Mouse (Mus musculus): ENCODE results near the gene Fam19a5. TPM values are rescaled to one million over a fixed set of nuclear protein-coding genes. Genes with fewer than 3 reads are reported as not detected.

Gene Fam19a5
- polyA plus RNA-seq, 1 experiment from 2014 or later: 3.6 TPM

- no peak overlapping the region for H3K4me3 ChIP-seq (ENCODE audit: low read depth, low read length)
- no peak for TF ChIP-seq EP300 (optimal IDR thresholded peaks at IDR 0.05)
These were observed 115.6 kb downstream of the Fam19a5 start for GRCm38 (mm10) chr15:87659729-87660128.

GRCm38 (mm10) chr15:87661954-87662353 lies 117.9 kb downstream of the Fam19a5 start:
- no peaks in the 10 kb centered on the region for H3K9me3 ChIP-seq (ENCODE audit: control insufficient read depth, low read length)
- no peaks in the 10 kb centered on the region for H3K27me3 ChIP-seq (ENCODE audit: control insufficient read depth, insufficient read depth, low read length)
- H3K36me3 ChIP-seq (ENCODE audit: control insufficient read depth, insufficient read depth, low read length): no peaks in the 10 kb centered on the region
- no peak for DNase-seq (ENCODE audit: low spot score)
- H3K27ac ChIP-seq (replicated peaks): no peak overlapping the region
- no peak for ATAC-seq (ENCODE audit: low FRiP score, low TSS enrichment)
- no peak overlapping the region for H3K4me2 ChIP-seq (replicated peaks; ENCODE audit: low read depth)
- H3K4me1 ChIP-seq (replicated peaks; ENCODE audit: control insufficient read depth, insufficient read depth): no peaks in the 10 kb centered on the region
- TF ChIP-seq CTCF (IDR thresholded peaks at IDR 0.05; ENCODE audit: low read depth) (no peak), EP300 (optimal IDR thresholded peaks at IDR 0.05) (no peak)
- no peak overlapping the region for H3K9ac ChIP-seq (ENCODE audit: low read length)
- H3K4me3 ChIP-seq (ENCODE audit: low read depth, low read length): no peak overlapping the region
- 88% methylated on average over 7 of the region's 7 CpGs for WGBS

More at GRCm38 (mm10) chr15:87659729-87660128, 115.6 kb downstream of the Fam19a5 start:
- no peaks in the 10 kb centered on the region for H3K36me3 ChIP-seq (ENCODE audit: control insufficient read depth, insufficient read depth, low read length)
- DNase-seq (ENCODE audit: low spot score) (no peak), ATAC-seq (ENCODE audit: low FRiP score, low TSS enrichment) (no peak)
- no peaks in the 10 kb centered on the region for H3K4me1 ChIP-seq (replicated peaks; ENCODE audit: control insufficient read depth, insufficient read depth)
- H3K27ac ChIP-seq (replicated peaks): no peak overlapping the region
- no peak overlapping the region for H3K9ac ChIP-seq (ENCODE audit: low read length)
- 87% methylated on average over 6 of the region's 6 CpGs for WGBS
- H3K4me2 ChIP-seq (replicated peaks; ENCODE audit: low read depth): no peak overlapping the region
- H3K9me3 ChIP-seq (ENCODE audit: control insufficient read depth, low read length): no peaks in the 10 kb centered on the region
- H3K27me3 ChIP-seq (ENCODE audit: control insufficient read depth, insufficient read depth, low read length): no peaks in the 10 kb centered on the region

- Histone ChIP-seq H3K36me3 (ENCODE audit: control insufficient read depth, insufficient read depth, low read length) (no peaks in the 10 kb centered on the region), H3K27me3 (ENCODE audit: control insufficient read depth, insufficient read depth, low read length) (no peaks in the 10 kb centered on the region), H3K4me1 (replicated peaks; ENCODE audit: control insufficient read depth, insufficient read depth) (no peaks in the 10 kb centered on the region), H3K9ac (ENCODE audit: low read length) (no peak overlapping the region), H3K4me2 (replicated peaks; ENCODE audit: low read depth) (no peak overlapping the region), H3K4me3 (ENCODE audit: low read depth, low read length) (no peak overlapping the region), H3K9me3 (ENCODE audit: control insufficient read depth, low read length) (no peaks in the 10 kb centered on the region), H3K27ac (replicated peaks) (no peak overlapping the region)
- 88% methylated on average over 13 of the region's 13 CpGs for WGBS
- no peak for ATAC-seq (ENCODE audit: low FRiP score, low TSS enrichment)
- DNase-seq (ENCODE audit: low spot score): no peak
- TF ChIP-seq CTCF (IDR thresholded peaks at IDR 0.05; ENCODE audit: low read depth): no peak
- TF ChIP-seq EP300 (optimal IDR thresholded peaks at IDR 0.05): no peak
These were observed 122.1 kb downstream of the Fam19a5 start for GRCm38 (mm10) chr15:87666041-87666750.

- H3K27me3 ChIP-seq (ENCODE audit: control insufficient read depth, insufficient read depth, low read length): no peaks in the 10 kb centered on the region
- H3K4me2 ChIP-seq (replicated peaks; ENCODE audit: low read depth): no peak overlapping the region
- no peak for ATAC-seq (ENCODE audit: low FRiP score, low TSS enrichment)
- no peaks in the 10 kb centered on the region for H3K36me3 ChIP-seq (ENCODE audit: control insufficient read depth, insufficient read depth, low read length)
- no peaks in the 10 kb centered on the region for H3K9me3 ChIP-seq (ENCODE audit: control insufficient read depth, low read length)
- no peak overlapping the region for H3K9ac ChIP-seq (ENCODE audit: low read length)
- no peaks in the 10 kb centered on the region for H3K4me1 ChIP-seq (replicated peaks; ENCODE audit: control insufficient read depth, insufficient read depth)
- no peak overlapping the region for H3K4me3 ChIP-seq (ENCODE audit: low read depth, low read length)
- no peak overlapping the region for H3K27ac ChIP-seq (replicated peaks)
- no peak for DNase-seq (ENCODE audit: low spot score)
- 75% methylated on average over 7 of the region's 7 CpGs for WGBS
- TF ChIP-seq CTCF (IDR thresholded peaks at IDR 0.05; ENCODE audit: low read depth) (no peak), EP300 (optimal IDR thresholded peaks at IDR 0.05) (no peak)
These were observed 123.3 kb downstream of the Fam19a5 start for GRCm38 (mm10) chr15:87667416-87667815.

- DNase-seq (ENCODE audit: low spot score): no peak
- no peaks in the 10 kb centered on the region for H3K4me1 ChIP-seq (replicated peaks; ENCODE audit: control insufficient read depth, insufficient read depth)
- H3K27me3 ChIP-seq (ENCODE audit: control insufficient read depth, insufficient read depth, low read length): no peaks in the 10 kb centered on the region
- ATAC-seq (ENCODE audit: low FRiP score, low TSS enrichment): no peak
- H3K4me2 ChIP-seq (replicated peaks; ENCODE audit: low read depth): no peak overlapping the region
- H3K36me3 ChIP-seq (ENCODE audit: control insufficient read depth, insufficient read depth, low read length): no peaks in the 10 kb centered on the region
- WGBS: 66% methylated on average over 5 of the region's 5 CpGs
- H3K27ac ChIP-seq (replicated peaks): no peak overlapping the region
- no peaks in the 10 kb centered on the region for H3K9me3 ChIP-seq (ENCODE audit: control insufficient read depth, low read length)
- TF ChIP-seq CTCF (IDR thresholded peaks at IDR 0.05; ENCODE audit: low read depth) (no peak), EP300 (optimal IDR thresholded peaks at IDR 0.05) (no peak)
- no peak overlapping the region for H3K4me3 ChIP-seq (ENCODE audit: low read depth, low read length)
- H3K9ac ChIP-seq (ENCODE audit: low read length): no peak overlapping the region
These were observed 124.0 kb downstream of the Fam19a5 start for GRCm38 (mm10) chr15:87668112-87668511.

- 59% methylated on average over 9 of the region's 9 CpGs for WGBS
- H3K4me3 ChIP-seq (ENCODE audit: low read depth, low read length): no peak overlapping the region
- H3K27ac ChIP-seq (replicated peaks): no peak overlapping the region
- no peaks in the 10 kb centered on the region for H3K9me3 ChIP-seq (ENCODE audit: control insufficient read depth, low read length)
- DNase-seq (ENCODE audit: low spot score) (no peak), ATAC-seq (ENCODE audit: low FRiP score, low TSS enrichment) (no peak)
- H3K9ac ChIP-seq (ENCODE audit: low read length): no peak overlapping the region
- H3K4me2 ChIP-seq (replicated peaks; ENCODE audit: low read depth): no peak overlapping the region
- TF ChIP-seq CTCF (IDR thresholded peaks at IDR 0.05; ENCODE audit: low read depth): no peak
- TF ChIP-seq EP300 (optimal IDR thresholded peaks at IDR 0.05): no peak
- no peaks in the 10 kb centered on the region for H3K27me3 ChIP-seq (ENCODE audit: control insufficient read depth, insufficient read depth, low read length)
- H3K4me1 ChIP-seq (replicated peaks; ENCODE audit: control insufficient read depth, insufficient read depth): no peaks in the 10 kb centered on the region
- H3K36me3 ChIP-seq (ENCODE audit: control insufficient read depth, insufficient read depth, low read length): no peaks in the 10 kb centered on the region
These were observed 127.8 kb downstream of the Fam19a5 start for GRCm38 (mm10) chr15:87671929-87672328.
